Mouse (Mus musculus): ENCODE data around the gene Bpifb6. TPM values are rescaled to one million over a fixed set of nuclear protein-coding genes. Genes with fewer than 3 reads are reported as not detected.
A peak's percentile ranks its signal among the peaks of the same experiment; 100 is the strongest.

The Bpifb6 gene
- total RNA-seq, 1 experiment from 2014 or later, result not detected

GRCm38 (mm10) chr2:153937843-153938242 is 37.7 kb downstream of the Bpifb6 start, which contains the start of gene Bpifb4:
Gene Bpifb4, plus strand, starts transcription at chr2:153938212.
- ATAC-seq (replicated peaks in 1 of 2; ENCODE audit: insufficient read depth in 1 of 2, low FRiP score in 2 of 2, low TSS enrichment in 1 of 2, low read depth in 1 of 2, poor library complexity in 2 of 2, severe bottlenecking in 2 of 2), result peak; percentile 51 to 64

GRCm38 (mm10) chr2:153943537-153943936 is 43.3 kb downstream of the Bpifb6 start:
- ATAC-seq (replicated peaks in 1 of 2; ENCODE audit: insufficient read depth in 1 of 2, low FRiP score in 2 of 2, low TSS enrichment in 1 of 2, low read depth in 1 of 2, poor library complexity in 2 of 2, severe bottlenecking in 2 of 2), result peak in 1 of 2 experiments; percentile 46; a peak in 1 of 4 replicates

- ATAC-seq (replicated peaks in 1 of 2; ENCODE audit: insufficient read depth in 1 of 2, low FRiP score in 2 of 2, low TSS enrichment in 1 of 2, low read depth in 1 of 2, poor library complexity in 2 of 2, severe bottlenecking in 2 of 2), result no peak
These were observed 44.4 kb downstream of the Bpifb6 start for GRCm38 (mm10) chr2:153944567-153944966.

- ATAC-seq (replicated peaks in 1 of 2; ENCODE audit: insufficient read depth in 1 of 2, low FRiP score in 2 of 2, low TSS enrichment in 1 of 2, low read depth in 1 of 2, poor library complexity in 2 of 2, severe bottlenecking in 2 of 2), result peak in 1 of 2 experiments; percentile 65; a peak in 3 of 4 replicates
These were observed 52.7 kb downstream of the Bpifb6 start for GRCm38 (mm10) chr2:153952897-153953296.

GRCm38 (mm10) chr2:153953836-153954235 is 53.6 kb downstream of the Bpifb6 start:
- ATAC-seq (replicated peaks in 1 of 2; ENCODE audit: insufficient read depth in 1 of 2, low FRiP score in 2 of 2, low TSS enrichment in 1 of 2, low read depth in 1 of 2, poor library complexity in 2 of 2, severe bottlenecking in 2 of 2), result peak; percentile 66 to 81; a peak in 3 of 4 replicates

Other genes starting within 250 kb of the Bpifb6 start
- not detected in 2 replicates for gene Dnmt3c, start 203.7 kb upstream of the Bpifb6 start, total RNA-seq (2017)
- gene Mapre1, start 159.1 kb upstream of the Bpifb6 start, total RNA-seq (2017), result 134 and 210 TPM in 2 replicates
- 0.19 TPM in 1 of 2 replicates, not detected in the other for gene Efcab8, start 120.5 kb upstream of the Bpifb6 start, total RNA-seq (2017)
- gene Sun5, start 29.3 kb upstream of the Bpifb6 start, total RNA-seq (2017), result not detected in 2 replicates
- not detected in 2 replicates for gene Bpifb2, start 25.3 kb upstream of the Bpifb6 start, total RNA-seq (2017)
- not detected in 2 replicates for gene Bpifb3, start 17.8 kb downstream of the Bpifb6 start, total RNA-seq (2017)
- not detected in 2 replicates for gene Bpifb4, start 37.8 kb downstream of the Bpifb6 start, total RNA-seq (2017)
- not detected in 2 replicates for gene Bpifa6, start 74.6 kb downstream of the Bpifb6 start, total RNA-seq (2017)
- not detected in 2 replicates for gene Bpifa2, start 107.9 kb downstream of the Bpifb6 start, total RNA-seq (2017)
- gene Bpifa3, start 229.9 kb downstream of the Bpifb6 start, total RNA-seq (2017), result not detected in 2 replicates
- gene Bpifa1, start 242.5 kb downstream of the Bpifb6 start, total RNA-seq (2017), result not detected in 2 replicates